Mouse (Mus musculus) spleen, adult 18-20 months (tissue): ENCODE measurements at regions not wholly inside any gene's neighbourhood (a gene's known extent, or its start where the extent isn't known, plus 50 kb on each side); places are given as distances from the start of the nearest gene placed in this dataset.

Experiments
- DNase-seq, 2 experiments: peaks; one replicate each; pipeline ENCODE4 v3.0.0; 2022; ENCODE audit warnings: mixed read lengths in 2 of 2

- no peak for DNase-seq
Observed at GRCm38 (mm10) chr2:75341726-75342280, 317.3 kb upstream of the Hnrnpa3 start.

GRCm38 (mm10) chr2:75350902-75351301 is 308.2 kb upstream of the Hnrnpa3 start:
- no peak for DNase-seq

GRCm38 (mm10) chr2:75351965-75352364 is 307.1 kb upstream of the Hnrnpa3 start:
- DNase-seq, result no peak

- no peak for DNase-seq
Observed at GRCm38 (mm10) chr2:75352564-75352963, 306.5 kb upstream of the Hnrnpa3 start.

- no peak for DNase-seq
Observed at GRCm38 (mm10) chr2:75356691-75357375, 302.2 kb upstream of the Hnrnpa3 start.

DNA sequence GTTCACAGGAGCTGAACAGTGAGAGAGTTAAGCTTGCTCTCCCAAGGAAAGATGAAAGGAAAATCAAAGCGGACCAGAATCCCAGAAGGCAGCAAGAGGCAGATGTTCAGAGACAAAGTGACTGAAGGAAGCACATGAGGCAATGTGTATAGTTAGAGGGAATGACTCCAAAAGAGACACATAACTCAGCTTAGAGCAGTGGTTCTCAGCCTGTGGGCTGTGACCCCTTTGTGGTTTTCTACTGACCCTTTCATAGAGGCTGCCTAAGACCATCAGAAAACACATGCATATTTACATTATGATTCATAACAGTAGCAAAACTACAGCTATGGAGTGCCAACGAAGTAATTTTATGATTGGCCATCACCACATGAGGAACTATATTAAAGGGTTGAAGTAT is 301.5 kb upstream of the Hnrnpa3 start:
- no peak for DNase-seq

DNA sequence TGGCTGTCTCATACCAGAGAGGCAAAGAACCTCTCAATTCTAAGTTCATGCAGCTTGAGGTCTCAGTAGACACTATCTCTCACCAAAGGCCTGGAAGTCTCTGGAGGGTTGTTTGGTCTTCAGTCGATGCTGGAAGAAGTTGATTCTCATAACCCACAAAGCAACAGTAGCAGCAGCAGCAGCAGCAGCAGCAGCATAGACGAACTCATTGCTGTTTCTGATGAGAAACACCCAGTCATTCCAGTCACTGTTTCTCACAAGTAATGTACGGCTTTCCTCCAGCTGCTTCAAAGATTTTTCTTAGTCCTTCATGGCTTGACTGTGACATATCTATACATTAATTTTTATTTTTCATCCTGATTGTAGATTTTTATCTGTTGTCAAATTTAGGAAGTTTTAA is 298.1 kb upstream of the Hnrnpa3 start:
- DNase-seq, result no peak

DNA sequence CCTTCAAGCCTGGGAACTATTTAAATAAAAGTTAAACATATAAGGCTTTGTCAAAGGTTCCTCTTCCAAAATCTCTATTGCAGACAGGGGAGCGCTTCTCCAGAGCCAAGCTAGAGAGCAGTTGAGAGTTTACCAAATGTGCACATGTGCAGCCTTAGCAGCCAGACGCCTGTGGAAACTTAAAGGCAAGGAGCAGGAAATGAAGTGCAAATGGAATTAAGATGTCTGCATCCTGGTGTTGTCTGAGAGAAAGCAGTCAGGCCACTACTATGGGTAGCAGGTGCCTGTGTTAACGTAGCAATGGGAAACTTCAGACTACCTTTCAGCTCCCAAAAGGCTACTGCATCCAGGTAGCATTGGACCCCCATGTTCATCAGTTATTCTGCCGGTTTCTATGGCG is 282.4 kb upstream of the Hnrnpa3 start:
- DNase-seq, result no peak

- DNase-seq, result no peak
Observed at GRCm38 (mm10) chr2:75385551-75386263, 273.4 kb upstream of the Hnrnpa3 start.

GRCm38 (mm10) chr2:75386636-75387035 is 272.4 kb upstream of the Hnrnpa3 start:
- no peak for DNase-seq

DNA sequence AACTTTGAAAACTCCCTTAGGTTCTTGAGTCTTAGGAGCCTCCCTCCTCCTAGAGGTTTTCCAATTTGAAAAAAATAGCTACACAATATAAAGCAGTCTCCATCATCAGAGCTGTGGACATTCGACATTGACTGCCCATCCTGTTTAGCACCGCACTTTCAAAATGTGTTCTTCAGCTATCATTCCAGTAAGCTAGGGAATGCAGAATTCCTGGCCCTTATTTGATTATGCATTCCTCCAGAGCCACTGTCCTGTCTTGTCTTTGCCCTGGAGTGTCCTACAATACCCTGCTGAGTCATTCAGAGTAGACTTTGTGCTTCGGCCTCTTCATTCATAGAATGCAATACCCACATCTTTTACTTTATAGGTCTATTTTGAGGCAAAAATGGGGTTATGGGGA is 267.0 kb upstream of the Hnrnpa3 start:
- DNase-seq, result no peak

DNA sequence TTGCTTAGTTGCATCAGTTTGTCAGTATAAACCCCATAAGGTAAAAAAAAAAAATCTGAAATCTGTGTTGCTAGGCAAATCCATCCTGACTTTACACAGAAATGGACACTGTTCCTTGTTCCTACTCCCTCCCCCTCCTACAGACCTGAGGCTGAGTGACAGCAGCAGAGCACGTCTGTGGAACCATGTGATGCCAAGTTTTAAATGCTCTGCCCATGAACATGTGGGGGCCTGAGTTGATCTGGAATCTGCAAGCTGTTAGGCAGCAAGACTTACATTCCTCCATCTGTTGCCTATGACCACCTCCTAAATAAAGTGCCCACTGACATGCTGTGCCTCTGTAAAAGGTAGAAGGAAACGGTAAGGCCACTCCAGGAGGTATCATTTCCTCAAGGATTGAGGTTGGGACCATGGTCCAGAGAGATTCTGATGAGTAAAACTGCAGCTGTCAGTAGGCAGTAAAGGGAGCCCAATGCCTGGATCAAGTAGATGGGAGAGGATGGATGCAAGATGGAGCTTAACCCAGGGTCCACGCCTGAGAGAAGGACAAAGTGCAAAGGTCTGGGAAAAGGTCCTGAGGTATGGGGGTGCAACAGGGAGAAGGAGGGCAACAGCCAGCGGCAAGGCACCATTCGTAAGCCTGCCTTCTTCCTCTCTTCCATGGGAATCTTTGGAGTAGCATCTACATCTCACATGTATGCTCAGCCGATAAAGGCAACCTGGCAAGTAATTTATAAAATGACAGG is 264.0 kb upstream of the Hnrnpa3 start:
- DNase-seq, result no peak

- DNase-seq, result no peak
Observed at GRCm38 (mm10) chr2:75396016-75396415, 263.0 kb upstream of the Hnrnpa3 start.

GRCm38 (mm10) chr2:75400291-75400870 is 258.7 kb upstream of the Hnrnpa3 start:
- no peak for DNase-seq

- no peak for DNase-seq
Observed at GRCm38 (mm10) chr2:75403791-75404190, 255.3 kb upstream of the Hnrnpa3 start.

- DNase-seq, result no peak
Observed at GRCm38 (mm10) chr2:75405524-75406214, 253.4 kb upstream of the Hnrnpa3 start.

DNA sequence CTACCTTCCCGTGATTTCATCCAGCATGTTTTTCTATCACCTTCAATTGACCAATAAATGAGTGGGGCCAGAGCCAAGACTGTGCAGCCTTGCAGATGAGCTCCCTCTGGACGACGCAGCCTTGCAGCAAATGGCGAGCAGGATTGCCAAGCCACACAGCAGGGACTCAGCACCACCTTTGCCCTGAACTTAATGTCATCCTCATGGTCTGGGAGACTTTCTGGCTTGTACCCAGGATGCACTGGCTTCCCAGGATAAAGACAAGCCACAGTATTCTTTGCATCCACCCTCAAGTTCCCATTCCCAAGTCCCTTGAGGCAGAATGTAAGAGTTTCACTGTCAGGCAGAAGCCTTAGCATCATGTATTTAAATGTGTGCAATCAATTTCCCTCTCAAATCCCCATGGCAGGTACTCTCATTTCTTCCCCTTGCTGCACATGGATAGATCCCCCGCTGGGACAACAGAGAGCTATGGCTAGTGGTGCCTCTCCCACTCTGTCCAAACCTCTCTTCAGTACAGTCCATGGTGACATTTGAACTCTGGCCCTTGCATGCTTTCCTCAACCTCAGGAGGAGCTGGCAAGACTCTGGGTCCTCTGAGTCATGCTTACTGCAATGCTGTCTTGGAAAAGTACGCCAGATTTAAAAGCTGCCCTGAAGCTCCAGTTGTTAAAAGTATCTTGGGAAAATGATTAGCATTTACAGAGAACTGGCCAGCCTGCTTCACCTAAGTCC is 252.2 kb upstream of the Hnrnpa3 start:
- DNase-seq, result no peak

- DNase-seq, result no peak
Observed at GRCm38 (mm10) chr2:75407560-75407959, 251.5 kb upstream of the Hnrnpa3 start.

GRCm38 (mm10) chr2:75408016-75408415 is 251.0 kb upstream of the Hnrnpa3 start:
- no peak for DNase-seq

GRCm38 (mm10) chr2:75409806-75410205 is 249.3 kb upstream of the Hnrnpa3 start:
- no peak for DNase-seq

- DNase-seq, result no peak
Observed at GRCm38 (mm10) chr2:75412735-75413134, 246.3 kb upstream of the Hnrnpa3 start.

DNA sequence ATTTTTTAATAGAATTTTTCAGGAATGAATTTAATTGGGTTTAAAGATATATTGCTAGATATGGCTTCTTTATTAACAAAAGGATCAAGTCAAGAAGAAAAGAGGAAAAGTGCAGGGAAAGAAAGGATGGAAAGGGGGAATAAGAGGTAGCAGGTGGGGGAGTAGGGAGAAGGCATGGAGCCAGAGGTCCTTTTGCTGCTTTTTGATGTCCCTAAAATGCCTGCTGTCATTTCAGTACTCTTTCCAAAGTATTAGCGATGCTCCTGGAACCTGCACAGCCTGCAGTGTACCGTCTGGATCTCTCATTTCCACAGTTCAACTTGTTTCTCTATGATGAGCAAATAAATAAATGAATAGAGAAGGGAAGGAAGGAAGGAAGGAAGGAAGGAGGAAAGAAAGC is 240.4 kb upstream of the Hnrnpa3 start:
- DNase-seq, result no peak
